ENCODE assay signal across 12 mouse cellular contexts in the genomic region with DNA sequence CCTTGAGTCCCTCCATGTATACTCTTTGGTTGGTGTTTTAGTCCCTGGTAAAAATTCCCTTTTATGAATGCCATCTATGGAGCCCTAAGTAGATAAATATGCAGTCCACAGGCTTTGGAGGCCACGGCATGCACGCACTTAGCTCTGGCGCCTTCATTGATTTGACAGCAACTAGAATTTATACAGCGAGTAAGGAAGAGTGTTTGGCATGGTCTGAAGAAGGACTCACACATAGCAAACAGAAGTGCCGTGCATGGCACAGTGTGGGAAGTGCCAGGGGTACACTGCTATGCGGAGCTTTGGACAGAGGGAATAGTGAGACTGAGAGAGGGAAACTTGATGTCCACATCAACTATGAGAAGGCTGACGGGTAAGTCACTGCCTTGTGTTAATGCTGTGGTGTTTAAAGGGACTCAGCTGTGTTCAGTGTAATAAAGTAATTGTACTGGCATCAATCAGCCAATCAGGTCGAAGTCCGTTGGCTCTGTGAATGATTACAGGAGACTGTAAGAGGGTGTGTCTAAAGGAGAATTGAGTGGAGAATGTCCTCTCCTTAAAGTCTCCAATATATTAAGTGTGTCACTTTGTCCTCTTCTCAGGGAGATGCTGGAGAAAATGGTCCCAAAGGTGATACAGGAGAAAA.
"Had no signal": no experiment of that assay in that cellular context is flagged by ENCODE, and none has a peak within 500 bp of the region (broad histone marks: within the 10 kb centered on the region; RNA-seq: fewer than 3 reads in every experiment).

No protein-coding gene starts in this region.

- DNase-seq: kidney, postnatal 4 days; lung, adult 18-20 months; retina, postnatal 1 day; thymus, adult 18-20 months; thymus, postnatal 14 days had no signal

- H3K9me3 ChIP-seq: kidney, embryonic 15.5 days; limb, embryonic 15.5 days; midbrain, embryonic 12.5 days; neural tube, embryonic 13.5 days had no signal

- H3K36me3 ChIP-seq: kidney, embryonic 15.5 days; limb, embryonic 15.5 days; midbrain, embryonic 12.5 days; neural tube, embryonic 13.5 days had no signal

- H3K4me2 ChIP-seq: kidney, embryonic 15.5 days; limb, embryonic 15.5 days; midbrain, embryonic 12.5 days; neural tube, embryonic 13.5 days had no signal

- H3K4me1 ChIP-seq: kidney, embryonic 15.5 days had no signal

- H3K4me3 ChIP-seq: kidney, embryonic 15.5 days; limb, embryonic 15.5 days; midbrain, embryonic 12.5 days; neural tube, embryonic 13.5 days had no signal

- H3K9ac ChIP-seq: kidney, embryonic 15.5 days; limb, embryonic 15.5 days; liver, embryonic 14.5 days; midbrain, embryonic 12.5 days; neural tube, embryonic 13.5 days had no signal

- H3K27ac ChIP-seq: kidney, embryonic 15.5 days; limb, embryonic 15.5 days; liver, embryonic 14.5 days; midbrain, embryonic 12.5 days; neural tube, embryonic 13.5 days had no signal

- ATAC-seq: inflammation-experienced regulatory T-cells, adult 6 months; midbrain, embryonic 16.5 days had no signal

- H3K27me3 ChIP-seq: kidney, embryonic 15.5 days had no signal
